Mouse (Mus musculus) CH12.LX (cell line): ENCODE measurements around the gene Osbpl3. TPM values are rescaled to one million over a fixed set of nuclear protein-coding genes. Genes with fewer than 3 reads are reported as not detected.

Source experiments
- DNase-seq: peaks from one replicate; pipeline ENCODE4 v3.0.0-alpha.2; 2013; ENCODE audit errors: extremely low read depth
- H3K27ac ChIP-seq: 2 replicates; pipeline ENCODE4 v1.5.1; 2012; ENCODE audit warnings: low read depth, mild to moderate bottlenecking, control low read depth, moderate library complexity; ENCODE audit not compliant: insufficient read depth
- H3K27me3 ChIP-seq: replicated peaks from 2 replicates; pipeline ENCODE3; 2012; ENCODE audit warnings: inconsistent platforms
- H3K36me3 ChIP-seq, 2 experiments: replicated peaks in 1 of 2; 2 replicates each; pipeline versions ENCODE3 to v1.6.1; 2012; ENCODE audit warnings: inconsistent platforms in 1 of 2, low read length in 1 of 2, mild to moderate bottlenecking in 1 of 2, mixed read lengths in 1 of 2, moderate library complexity in 1 of 2; ENCODE audit not compliant: control insufficient read depth in 1 of 2, insufficient read depth in 1 of 2
- H3K4me1 ChIP-seq, 2 experiments: 2 replicates each; pipeline ENCODE4 v1.6.1; 2012; ENCODE audit warnings: inconsistent platforms in 1 of 2, moderate library complexity in 1 of 2; ENCODE audit not compliant: insufficient read depth in 2 of 2, control insufficient read depth in 1 of 2
- H3K4me2 ChIP-seq: 2 replicates; pipeline ENCODE4 v1.6.1; 2012; ENCODE audit warnings: low read depth, mild to moderate bottlenecking, control low read depth; ENCODE audit not compliant: poor library complexity, insufficient read depth, severe bottlenecking
- H3K4me3 ChIP-seq, 3 experiments: fragments of 150-350 bp in 1 of 3; sonication (generic) in 1 of 3; replicated peaks in 1 of 3; 2 replicates each; pipeline versions ENCODE3 to v1.5.1; 2011 to 2012; ENCODE audit warnings: low read depth in 2 of 3, low read length in 2 of 3, mild to moderate bottlenecking in 2 of 3, moderate library complexity in 2 of 3, control low read depth in 1 of 3, improper control_type of control experiment in 1 of 3, inconsistent platforms in 1 of 3, mixed read lengths in 1 of 3; ENCODE audit not compliant: poor library complexity in 1 of 3
- H3K79me2 ChIP-seq: replicated peaks from 2 replicates; pipeline ENCODE4 v1.6.1; 2012; ENCODE audit warnings: mild to moderate bottlenecking, moderate library complexity; ENCODE audit not compliant: control insufficient read depth, poor library complexity, insufficient read depth, severe bottlenecking; ENCODE audit errors: extremely low read depth
- H3K9ac ChIP-seq: 2 replicates; pipeline ENCODE4 v1.6.1; 2012; ENCODE audit warnings: low read depth, mild to moderate bottlenecking, control low read depth, moderate library complexity; ENCODE audit not compliant: insufficient read depth
- H3K9me3 ChIP-seq: replicated peaks from 2 replicates; pipeline ENCODE3; 2012; ENCODE audit warnings: low read length, inconsistent platforms, mixed read lengths
- BHLHE40 ChIP-seq: IDR thresholded peaks from 2 replicates; pipeline ENCODE4 v1.6.1; 2011; ENCODE audit warnings: mild to moderate bottlenecking, low read depth, low read length, improper control_type of control experiment
- CHD1 ChIP-seq: IDR thresholded peaks from 2 replicates; pipeline ENCODE4 v1.6.1; 2012; ENCODE audit warnings: low read depth, low read length, improper control_type of control experiment, inconsistent platforms
- CTCF ChIP-seq, 2 experiments: IDR thresholded peaks in 1 of 2; conservative IDR thresholded peaks in 1 of 2; 2 replicates each; pipeline ENCODE4 v1.5.1; 2011 to 2012; ENCODE audit warnings: low read depth in 2 of 2, low read length in 2 of 2, improper control_type of control experiment in 1 of 2, inconsistent platforms in 1 of 2, mild to moderate bottlenecking in 1 of 2, moderate library complexity in 1 of 2
- EP300 ChIP-seq: IDR thresholded peaks from 2 replicates; pipeline ENCODE4 v1.6.1; 2011; ENCODE audit warnings: low read length, improper control_type of control experiment
- IRF4 ChIP-seq: IDR thresholded peaks from 2 replicates; pipeline ENCODE4 v1.6.1; 2014; ENCODE audit warnings: low read depth, mild to moderate bottlenecking, inconsistent platforms, low read length, improper control_type of control experiment
- MAX ChIP-seq: IDR thresholded peaks from 2 replicates; pipeline ENCODE4 v1.6.1; 2011; ENCODE audit warnings: low read length, improper control_type of control experiment
- NELFE ChIP-seq: IDR thresholded peaks from 2 replicates; pipeline ENCODE4 v1.6.1; 2011; ENCODE audit warnings: low read depth, low read length, improper control_type of control experiment
- NRF1 ChIP-seq: IDR thresholded peaks from 2 replicates; pipeline ENCODE4 v1.6.1; 2014; ENCODE audit warnings: low read depth, mild to moderate bottlenecking, inconsistent platforms, low read length, improper control_type of control experiment, moderate library complexity
- PAX5 ChIP-seq: IDR thresholded peaks from 2 replicates; pipeline ENCODE4 v1.6.1; 2012; ENCODE audit warnings: low read length, inconsistent platforms, mixed read lengths
- POLR2A ChIP-seq: IDR thresholded peaks from 2 replicates; pipeline ENCODE4 v1.6.1; 2011; ENCODE audit warnings: low read depth, mild to moderate bottlenecking, improper control_type of control experiment, low read length
- POLR2AphosphoS2 ChIP-seq: IDR thresholded peaks from 2 replicates; pipeline ENCODE4 v1.6.1; 2011; ENCODE audit warnings: low read depth, low read length, improper control_type of control experiment
- RCOR1 ChIP-seq: conservative IDR thresholded peaks from 2 replicates; pipeline ENCODE4 v1.6.1; 2012; ENCODE audit warnings: low read depth, mild to moderate bottlenecking, inconsistent platforms, low read length, improper control_type of control experiment
- TCF12 ChIP-seq: IDR thresholded peaks from 2 replicates; pipeline ENCODE4 v1.6.1; 2014; ENCODE audit warnings: low read depth, mild to moderate bottlenecking, inconsistent platforms, low read length, improper control_type of control experiment
- USF2 ChIP-seq: conservative IDR thresholded peaks from 2 replicates; pipeline ENCODE4 v1.6.1; 2011; ENCODE audit warnings: low read depth, low read length, improper control_type of control experiment
- ZC3H11A ChIP-seq: IDR thresholded peaks from 2 replicates; pipeline ENCODE4 v1.6.1; 2012; ENCODE audit warnings: low read depth, mild to moderate bottlenecking, inconsistent platforms, low read length, improper control_type of control experiment
- dilution Hi-C: fragments of 300-500 bp; cut with MboI; formaldehyde crosslinking; loops from 2 replicates; pipeline ENCODE4 v1.14.3; 2020; ENCODE audit warnings: low sequenced_read_pairs; ENCODE audit not compliant: extremely low pct_unique_long_range_greater_than_20kb, extremely low pct_ligation_motif_present
- in situ Hi-C: fragments of 300-500 bp; cut with MboI; formaldehyde crosslinking; loops from 3 replicates; pipeline ENCODE4 v1.14.3; 2019; ENCODE audit warnings: low sequenced_read_pairs, low pct_ligation_motif_present, low pct_unique_long_range_greater_than_20kb, mixed read lengths
- polyA plus RNA-seq: library from polyadenylated mRNA; unstranded; fragments of >175 nt; gene quantifications from 2 replicates; pipeline ENCODE4 v1.2.1, GENCODE M21; 2012; ENCODE audit warnings: low read depth; ENCODE audit not compliant: insufficient read length
- total RNA-seq, 2 experiments: library from RNA; depleted of rRNA; stranded (reverse); fragments of 300-350 nt in 1 of 2; fragments of >200 nt in 1 of 2; gene quantifications; 2 replicates each; pipeline ENCODE4 v1.2.3; 2012 to 2014

The Osbpl3 gene
- total and polyA plus RNA-seq, 3 experiments: 2.2 to 8.1 (median 3.5) TPM

DNA sequence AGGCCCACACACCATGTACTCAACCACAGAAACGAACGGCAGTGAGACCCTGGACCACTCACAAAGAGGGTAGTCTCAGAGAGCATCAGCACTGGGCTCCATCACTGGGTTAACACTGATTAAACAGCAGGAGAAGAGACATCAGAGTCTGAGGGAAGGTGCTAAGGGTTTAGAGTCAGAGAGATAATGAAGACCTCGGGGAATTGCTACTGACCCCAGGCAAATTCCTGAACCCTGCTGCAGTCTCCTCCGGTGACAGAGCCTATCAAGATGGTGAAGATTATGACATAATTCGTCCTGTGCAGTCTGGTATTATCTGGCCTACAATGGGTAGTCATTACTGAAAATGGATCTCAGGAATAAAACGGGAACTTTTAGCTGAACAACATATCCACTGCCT, 2.4 kb downstream of the Osbpl3 start:
- peaks cover 17 to 22% of the 10 kb centered on the region in 2 experiments for H3K4me1 ChIP-seq
- H3K4me2 ChIP-seq: no peak overlapping the region
- in situ Hi-C loops: no loop called here
- no peaks in the 10 kb centered on the region for H3K36me3 ChIP-seq
- no peaks in the 10 kb centered on the region for H3K79me2 ChIP-seq
- H3K9me3 ChIP-seq: no peaks in the 10 kb centered on the region
- dilution Hi-C loops: no loop called here
- no peak overlapping the region for H3K4me3 ChIP-seq
- DNase-seq: no peak
- H3K9ac ChIP-seq: no peak overlapping the region
- no peak overlapping the region for H3K27ac ChIP-seq
- TF ChIP-seq USF2 (no peak), CHD1 (no peak), RCOR1 (no peak), MAX (no peak), CTCF (conservative IDR thresholded peaks at IDR 0.05 in 1 of 2, IDR thresholded peaks at IDR 0.05 in 1 of 2; ENCODE audit: low read depth in 2 of 2, low read length in 2 of 2) (no peak), EP300 (no peak), ZC3H11A (no peak)
- peaks cover 16% of the 10 kb centered on the region for H3K27me3 ChIP-seq

DNA sequence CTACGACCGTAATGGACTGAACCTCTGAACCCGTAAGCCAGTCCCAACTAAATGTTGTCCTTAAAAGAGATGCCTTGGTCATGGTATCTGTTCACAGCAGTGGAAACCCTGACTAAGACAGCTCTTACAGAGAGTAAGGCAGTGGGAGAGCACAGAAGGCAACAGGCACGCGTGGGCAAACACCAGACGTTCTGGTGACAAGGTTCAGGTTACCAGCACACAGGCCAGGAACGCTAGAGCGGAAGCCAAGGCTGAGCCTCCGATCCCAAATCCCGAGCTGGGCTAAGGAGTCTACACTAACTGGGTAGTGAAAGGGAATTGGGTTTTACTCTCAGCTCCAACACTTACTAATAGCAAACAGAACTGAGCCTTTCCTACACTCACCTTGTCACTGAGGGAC, 3.8 kb downstream of the Osbpl3 start:
- TF ChIP-seq PAX5: no peak
- TF ChIP-seq CHD1: no peak
- TF ChIP-seq NRF1: no peak
- TF ChIP-seq TCF12: no peak
- no peak for TF ChIP-seq IRF4
- no peak for TF ChIP-seq NELFE
- TF ChIP-seq POLR2A: no peak
- no peak for TF ChIP-seq CTCF (conservative IDR thresholded peaks at IDR 0.05 in 1 of 2, IDR thresholded peaks at IDR 0.05 in 1 of 2; ENCODE audit: low read depth in 2 of 2, low read length in 2 of 2)
- no peak for TF ChIP-seq POLR2AphosphoS2
- TF ChIP-seq, all 38 proteins: peak for 0
- Histone ChIP-seq H3K27me3 (peaks cover 16% of the 10 kb centered on the region), H3K79me2 (no peaks in the 10 kb centered on the region), H3K9ac (no peak overlapping the region), H3K4me1 (peaks cover 12 to 13% of the 10 kb centered on the region in 2 experiments), H3K4me2 (no peak overlapping the region), H3K36me3 (no peaks in the 10 kb centered on the region), H3K4me3 (no peak overlapping the region), H3K9me3 (no peaks in the 10 kb centered on the region), H3K27ac (no peak overlapping the region)
- dilution Hi-C loops: no loop called here
- no peak for DNase-seq
- in situ Hi-C loops: no loop called here

DNA sequence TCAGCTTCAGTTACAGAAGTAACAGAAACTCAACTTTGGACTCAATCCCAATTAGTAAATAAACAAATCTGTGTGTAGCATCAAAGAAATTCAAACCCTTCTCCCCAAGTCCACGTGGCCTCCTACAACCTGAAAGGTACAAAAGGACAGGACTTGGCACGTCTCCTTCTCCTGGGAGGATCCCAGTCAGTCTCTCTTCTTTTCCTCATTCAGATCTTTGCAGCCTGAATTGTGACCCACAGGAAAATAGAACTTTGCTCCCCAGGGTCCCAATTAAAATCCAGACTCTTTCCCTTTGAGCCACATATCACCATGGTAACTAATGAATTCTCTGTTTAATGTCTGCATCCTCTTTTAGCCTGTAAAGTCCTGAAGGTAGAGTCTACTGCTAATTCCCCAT, 10.4 kb downstream of the Osbpl3 start:
- in situ Hi-C loops: no loop called here
- Histone ChIP-seq H3K27ac (no peak overlapping the region), H3K4me3 (no peak overlapping the region), H3K27me3 (no peaks in the 10 kb centered on the region), H3K4me1 (no peaks in the 10 kb centered on the region), H3K79me2 (no peaks in the 10 kb centered on the region), H3K9ac (no peak overlapping the region), H3K9me3 (no peaks in the 10 kb centered on the region), H3K36me3 (no peaks in the 10 kb centered on the region), H3K4me2 (no peak overlapping the region)
- dilution Hi-C loops: no loop called here
- TF ChIP-seq BHLHE40: no peak
- no peak for DNase-seq
